Mouse (Mus musculus) layer of hippocampus, adult 2 months (tissue): Measurements from ENCODE around the gene Dap. TPM values are rescaled to one million over a fixed set of nuclear protein-coding genes. Genes with fewer than 3 reads are reported as not detected.

Source experiments
- DNase-seq, 2 experiments: peaks; one replicate each; pipeline ENCODE4 v3.0.0; 2022; ENCODE audit warnings: low spot score in 2 of 2
- H3K27ac ChIP-seq: fragments of 200-600 bp; 2 replicates; pipeline ENCODE4 v1.8.1; 2022
- H3K4me3 ChIP-seq: fragments of 200-600 bp; 2 replicates; pipeline ENCODE4 v1.8.1; 2022; ENCODE audit warnings: mild to moderate bottlenecking
- CTCF ChIP-seq: fragments of 200-600 bp; conservative IDR thresholded peaks from 2 replicates; pipeline ENCODE4 v1.8.1; 2022; ENCODE audit warnings: antibody characterized with exemption, mild to moderate bottlenecking, moderate library complexity
- total RNA-seq, 2 experiments: library from RNA; stranded (reverse); gene quantifications; 2 replicates each; pipeline ENCODE4 v1.2.3; 2021

Gene Dap
- total RNA-seq, 2 experiments from 2014 or later, result 8.9 to 9.2 TPM

GRCm38 (mm10) chr15:31258029-31258692, 34.0 kb downstream of the Dap start:
- no peak overlapping the region for H3K4me3 ChIP-seq
- H3K27ac ChIP-seq, result no peak overlapping the region
- no peak for TF ChIP-seq CTCF
- DNase-seq, result no peak

- no peak overlapping the region for H3K27ac ChIP-seq
- peak; percentile 69 for TF ChIP-seq CTCF
- H3K4me3 ChIP-seq, result no peak overlapping the region
- DNase-seq, result no peak
These were observed 34.8 kb downstream of the Dap start for GRCm38 (mm10) chr15:31258693-31259439.

GRCm38 (mm10) chr15:31261094-31261493, 37.0 kb downstream of the Dap start:
- Histone ChIP-seq H3K4me3 (no peak overlapping the region), H3K27ac (no peak overlapping the region)
- DNase-seq, result no peak
- TF ChIP-seq CTCF, result no peak

GRCm38 (mm10) chr15:31262361-31262760, 38.2 kb downstream of the Dap start:
- Histone ChIP-seq H3K27ac (no peak overlapping the region), H3K4me3 (no peak overlapping the region)
- DNase-seq, result no peak
- TF ChIP-seq CTCF, result no peak

GRCm38 (mm10) chr15:31264827-31265226, 40.7 kb downstream of the Dap start:
- TF ChIP-seq CTCF, result peak; percentile 97
- Histone ChIP-seq H3K27ac (no peak overlapping the region), H3K4me3 (no peak overlapping the region)
- peak; percentile 83 to 88 for DNase-seq

- no peak overlapping the region for H3K27ac ChIP-seq
- no peak for DNase-seq
- TF ChIP-seq CTCF, result no peak
- H3K4me3 ChIP-seq, result no peak overlapping the region
These were observed 41.3 kb downstream of the Dap start for GRCm38 (mm10) chr15:31265404-31265803.

GRCm38 (mm10) chr15:31265845-31266244, 41.7 kb downstream of the Dap start:
- no peak for TF ChIP-seq CTCF
- Histone ChIP-seq H3K27ac (no peak overlapping the region), H3K4me3 (no peak overlapping the region)
- no peak for DNase-seq

- no peak overlapping the region for H3K4me3 ChIP-seq
- no peak for DNase-seq
- H3K27ac ChIP-seq, result no peak overlapping the region
- TF ChIP-seq CTCF, result no peak
These were observed 44.0 kb downstream of the Dap start for GRCm38 (mm10) chr15:31268148-31268547.

- DNase-seq, result no peak
- TF ChIP-seq CTCF, result no peak
- no peak overlapping the region for H3K27ac ChIP-seq
- no peak overlapping the region for H3K4me3 ChIP-seq
These were observed 45.4 kb downstream of the Dap start for GRCm38 (mm10) chr15:31269558-31269957.

- no peak for TF ChIP-seq CTCF
- DNase-seq, result no peak
These were observed 48.6 kb downstream of the Dap start for GRCm38 (mm10) chr15:31272695-31273094.

GRCm38 (mm10) chr15:31273509-31273908, 49.4 kb downstream of the Dap start:
- Histone ChIP-seq H3K4me3 (no peak overlapping the region), H3K27ac (no peak overlapping the region)
- DNase-seq, result no peak
- no peak for TF ChIP-seq CTCF

More at GRCm38 (mm10) chr15:31272695-31273094, 48.6 kb downstream of the Dap start:
- no peak overlapping the region for H3K4me3 ChIP-seq
- H3K27ac ChIP-seq, result no peak overlapping the region

- no peak for DNase-seq
- Histone ChIP-seq H3K4me3 (no peak overlapping the region), H3K27ac (no peak overlapping the region)
- no peak for TF ChIP-seq CTCF
These were observed 54.0 kb downstream of the Dap start for GRCm38 (mm10) chr15:31278090-31278489.

- DNase-seq, result no peak
These were observed 55.0 kb downstream of the Dap start for GRCm38 (mm10) chr15:31279120-31279519.

GRCm38 (mm10) chr15:31279577-31280004, 55.5 kb downstream of the Dap start:
- TF ChIP-seq CTCF, result no peak
- no peak overlapping the region for H3K27ac ChIP-seq
- no peak overlapping the region for H3K4me3 ChIP-seq
- no peak for DNase-seq

More at GRCm38 (mm10) chr15:31279120-31279519, 55.0 kb downstream of the Dap start:
- no peak overlapping the region for H3K27ac ChIP-seq
- TF ChIP-seq CTCF, result no peak
- no peak overlapping the region for H3K4me3 ChIP-seq
